Mouse (Mus musculus) large intestine, adult 2 months (tissue): ENCODE measurements around the gene Rpp14. TPM values are rescaled to one million over a fixed set of nuclear protein-coding genes. Genes with fewer than 3 reads are reported as not detected.

Experiments
- DNase-seq: peaks from one replicate; pipeline ENCODE4 v3.0.0-alpha.2; 2012; ENCODE audit warnings: low read depth, low spot score
- WGBS: fragments of 180-500 bp; shearing (Covaris S2); methylation state at CpG from one replicate; pipeline ENCODE4 v1.1.7; 2018; 5-methylcytosine and 5-hydroxymethylcytosine counted together
- polyA plus RNA-seq: library from polyadenylated mRNA; depleted of rRNA; stranded (reverse); fragments of >200 nt; gene quantifications from 2 replicates; pipeline ENCODE4 v1.2.3, GENCODE M21; 2012

Rpp14 gene
- polyA plus RNA-seq, 1 experiment: 5.7 TPM

DNA sequence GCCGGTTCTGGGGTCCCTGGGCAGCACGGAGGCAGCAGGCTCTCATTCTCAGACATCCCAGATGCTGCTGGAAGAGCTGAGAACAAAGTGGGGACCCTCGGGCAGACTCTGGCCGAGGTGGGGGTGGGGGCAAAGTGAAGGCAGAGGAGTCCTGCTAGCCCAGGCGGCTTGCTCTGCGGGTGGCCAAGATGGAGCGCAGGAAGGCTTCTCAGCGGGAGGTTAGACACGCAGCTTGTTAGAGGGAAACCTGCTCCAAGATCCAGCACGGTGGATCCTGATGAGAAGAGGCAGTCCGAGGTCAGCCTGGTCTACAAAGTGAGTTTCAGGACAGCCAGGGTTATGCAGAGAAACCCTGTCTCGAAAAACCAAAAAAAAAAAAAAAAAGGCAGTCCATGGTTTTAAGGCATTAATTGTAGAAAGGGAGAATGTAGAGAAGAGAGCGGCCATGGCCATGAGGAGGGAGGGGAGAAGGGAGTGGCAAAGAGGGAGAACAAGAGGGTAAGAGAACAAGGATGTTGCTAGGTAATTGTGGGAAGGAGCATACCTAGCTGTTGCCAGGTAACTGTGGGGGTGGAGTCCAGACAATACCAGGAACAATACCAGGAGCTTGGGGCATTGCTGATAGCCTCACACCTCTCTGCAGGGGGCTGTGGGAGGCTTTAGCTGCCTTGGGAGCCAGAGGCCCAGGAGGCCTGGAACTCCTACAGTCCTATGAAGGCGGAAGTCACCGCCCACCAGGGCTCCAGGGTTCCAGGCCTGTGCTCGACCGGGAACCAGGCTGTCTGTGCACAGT lies 25.7 kb upstream of the Rpp14 start:
- DNase-seq: no peak
- WGBS: 67% methylated on average over 17 of the region's 17 CpGs

DNA sequence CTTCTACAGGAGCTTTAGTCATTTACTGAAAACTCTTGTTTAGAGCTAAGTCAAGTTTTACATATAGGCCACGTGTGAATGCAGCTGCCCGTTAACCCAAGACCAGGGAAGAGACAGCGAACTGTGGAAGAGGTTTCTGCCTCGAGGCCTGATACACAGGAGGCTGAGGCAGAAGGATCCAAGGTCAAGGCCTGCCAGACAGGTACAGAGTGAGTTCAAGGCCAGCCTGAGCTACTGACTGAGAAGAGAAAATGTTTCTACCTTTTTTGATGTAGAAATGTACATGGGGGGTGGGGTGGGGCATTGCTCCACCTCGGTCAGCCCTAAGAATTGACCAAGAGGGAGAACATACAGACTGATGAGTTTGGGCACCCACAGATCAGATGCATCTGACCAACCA lies 24.1 kb upstream of the Rpp14 start:
- 90% methylated on average over 5 of the region's 5 CpGs for WGBS

DNA sequence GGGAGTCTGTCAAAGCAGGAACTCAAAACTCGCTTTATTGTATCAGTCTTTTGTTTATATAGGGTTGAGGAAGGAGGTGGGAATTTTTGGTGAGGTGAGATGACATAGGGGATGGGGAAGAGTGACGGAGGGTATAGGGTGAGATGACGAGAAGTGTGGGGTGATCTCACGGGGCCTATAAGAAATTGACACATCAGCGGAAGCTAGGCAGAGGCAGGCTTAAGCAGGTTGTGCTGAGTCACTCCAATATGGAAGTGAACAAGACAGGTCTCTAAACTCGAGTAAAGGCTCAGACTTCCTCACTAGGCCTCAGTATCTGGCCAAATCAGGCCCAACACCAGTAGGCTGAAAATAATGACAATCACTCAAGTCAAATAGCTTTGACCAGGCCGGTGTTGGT lies 20.2 kb upstream of the Rpp14 start:
- 90% methylated on average over 7 of the region's 7 CpGs for WGBS
- DNase-seq: no peak

More for the DNA sequence above, 24.1 kb upstream of the Rpp14 start:
- DNase-seq: no peak

DNA sequence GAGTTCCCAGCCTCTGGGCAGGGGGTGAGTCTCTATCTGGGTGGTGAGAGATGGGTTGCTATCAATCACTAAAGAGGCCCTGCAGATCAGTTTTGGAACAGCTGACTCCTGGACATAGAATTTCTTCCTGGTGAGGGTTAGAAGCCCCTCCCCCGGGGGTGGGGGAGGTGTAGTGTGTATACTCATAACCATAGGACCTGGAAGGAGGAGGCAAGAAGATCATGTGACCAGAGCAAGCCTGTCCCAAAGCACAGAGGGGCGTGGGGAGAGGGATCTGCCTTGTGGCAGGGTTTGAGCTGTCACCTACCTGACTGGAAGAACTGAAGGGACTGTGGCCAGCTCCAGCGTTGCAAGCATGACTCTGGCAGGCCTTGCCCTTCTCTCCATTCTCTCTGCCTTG lies 18.1 kb upstream of the Rpp14 start:
- WGBS: 32% methylated on average over 3 of the region's 3 CpGs
- no peak for DNase-seq

- 69% methylated on average over 3 of the region's 3 CpGs for WGBS
- DNase-seq: no peak
Observed at GRCm38 (mm10) chr14:8062537-8063301, 17.4 kb upstream of the Rpp14 start.

DNA sequence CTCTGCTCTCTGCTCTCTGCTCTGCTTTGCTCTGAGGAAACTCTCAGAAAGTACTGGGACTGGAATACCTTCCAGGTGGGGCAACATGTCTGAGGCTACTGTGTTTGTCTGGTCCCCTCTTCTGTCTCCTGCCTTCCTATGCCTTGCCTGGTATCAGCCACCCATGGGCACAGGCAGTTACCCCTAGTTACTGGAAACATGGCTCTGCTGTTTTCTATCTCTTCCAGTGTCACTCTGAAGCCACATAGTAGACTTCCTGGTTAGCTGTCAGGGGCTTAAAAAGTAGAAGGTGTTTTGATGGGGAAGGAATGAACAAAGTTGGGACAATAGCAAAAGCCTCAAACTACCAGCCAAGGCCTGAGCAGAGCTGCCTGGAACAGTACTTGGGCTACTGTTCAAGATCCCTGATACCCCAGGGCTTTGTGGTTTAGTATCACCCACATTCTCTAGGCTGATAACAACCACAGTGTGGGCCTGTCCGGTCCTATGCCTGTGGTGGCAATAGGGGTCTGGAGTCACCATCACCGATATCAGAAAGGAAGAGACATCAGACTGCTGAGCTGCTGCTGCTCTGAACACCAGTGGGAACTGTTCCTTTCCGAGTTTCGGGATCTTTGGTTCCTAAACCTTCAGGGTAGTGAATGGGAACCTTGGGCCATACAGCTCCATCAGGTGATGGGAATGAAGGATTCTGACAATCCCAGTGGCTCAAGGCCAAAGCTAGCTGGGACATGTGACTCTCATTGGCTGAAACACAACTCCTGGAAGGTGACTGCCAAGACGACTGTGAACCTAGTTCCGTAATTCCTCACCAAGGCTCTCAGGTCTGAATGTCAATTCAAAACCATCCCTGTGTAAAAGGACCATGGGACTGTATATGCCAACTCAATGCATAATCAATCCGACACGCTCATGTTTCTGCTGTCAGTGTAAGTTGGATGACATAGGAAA lies 16.1 kb upstream of the Rpp14 start:
- no peak for DNase-seq
- WGBS: 85% methylated on average over 8 of the region's 8 CpGs

DNA sequence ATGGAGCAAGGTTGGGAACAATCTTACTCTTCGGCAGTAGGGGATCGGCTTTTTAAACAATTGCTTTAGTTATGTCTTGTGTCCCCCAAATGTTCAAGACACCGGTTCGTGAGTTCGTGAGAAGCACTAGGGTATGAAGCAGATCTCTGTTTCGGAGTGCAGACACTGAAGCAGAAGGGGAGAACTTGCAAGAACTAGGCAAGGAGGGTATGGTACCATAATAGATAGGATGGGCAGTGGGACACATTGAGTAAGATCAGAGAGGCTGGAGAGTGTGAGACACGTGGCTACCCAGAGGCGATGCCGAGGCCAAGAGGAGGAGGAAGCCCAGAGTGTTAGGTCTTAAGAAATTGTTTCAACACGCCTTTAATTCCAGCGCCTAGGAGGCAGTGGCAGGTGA lies 551 bp downstream of the Rpp14 start:
- DNase-seq: no peak
- under 1% methylated on average over 11 of the region's 11 CpGs for WGBS

- 92% methylated on average over 1 of the region's 1 CpGs for WGBS
- DNase-seq: no peak
Observed at GRCm38 (mm10) chr14:8082949-8083348, 2.8 kb downstream of the Rpp14 start.

DNA sequence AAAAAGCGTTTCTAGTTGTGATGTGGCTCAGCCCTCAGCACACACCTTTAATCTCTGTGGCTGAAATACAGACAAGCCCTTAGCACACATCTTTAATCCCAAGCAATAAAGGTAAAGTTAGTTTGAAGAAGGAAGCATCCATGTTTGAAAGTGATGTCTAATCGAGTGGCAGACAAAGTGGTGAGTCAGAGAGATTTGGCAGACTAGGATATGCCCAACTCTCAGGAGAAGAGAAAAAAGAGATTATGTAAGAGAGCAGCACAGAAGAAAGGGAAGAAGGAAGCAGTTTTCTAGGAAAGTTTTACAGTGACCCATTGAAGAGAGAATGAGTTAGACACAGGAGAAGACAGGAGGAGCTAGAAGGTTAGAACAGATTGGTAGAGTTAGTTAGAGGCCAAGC lies 8.8 kb downstream of the Rpp14 start:
- DNase-seq: no peak
- 39% methylated on average over 2 of the region's 2 CpGs for WGBS

DNA sequence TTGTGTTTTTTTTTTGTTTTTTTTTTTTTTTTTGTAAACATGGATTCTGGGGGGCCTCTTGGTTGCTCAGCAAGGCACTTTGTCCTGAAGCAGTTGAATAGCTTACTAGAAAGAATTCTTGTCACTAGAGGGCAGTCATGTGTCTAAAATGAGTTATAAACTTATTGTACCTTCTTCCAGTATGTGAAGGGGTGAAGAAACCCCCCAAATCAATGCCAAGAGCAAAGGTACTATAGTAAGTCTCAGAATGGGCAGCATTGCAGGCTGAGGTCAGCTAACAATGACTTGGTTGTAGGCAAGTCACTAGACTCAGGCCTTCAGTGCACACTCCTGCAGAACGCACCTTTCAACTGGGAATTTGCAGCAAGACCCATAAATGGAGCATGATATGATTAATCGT lies 12.4 kb downstream of the Rpp14 start:
- WGBS: 80% methylated on average over 2 of the region's 2 CpGs
- no peak for DNase-seq

- WGBS: 42% methylated on average over 5 of the region's 5 CpGs
Observed at GRCm38 (mm10) chr14:8093427-8093826, 13.3 kb downstream of the Rpp14 start.

DNA sequence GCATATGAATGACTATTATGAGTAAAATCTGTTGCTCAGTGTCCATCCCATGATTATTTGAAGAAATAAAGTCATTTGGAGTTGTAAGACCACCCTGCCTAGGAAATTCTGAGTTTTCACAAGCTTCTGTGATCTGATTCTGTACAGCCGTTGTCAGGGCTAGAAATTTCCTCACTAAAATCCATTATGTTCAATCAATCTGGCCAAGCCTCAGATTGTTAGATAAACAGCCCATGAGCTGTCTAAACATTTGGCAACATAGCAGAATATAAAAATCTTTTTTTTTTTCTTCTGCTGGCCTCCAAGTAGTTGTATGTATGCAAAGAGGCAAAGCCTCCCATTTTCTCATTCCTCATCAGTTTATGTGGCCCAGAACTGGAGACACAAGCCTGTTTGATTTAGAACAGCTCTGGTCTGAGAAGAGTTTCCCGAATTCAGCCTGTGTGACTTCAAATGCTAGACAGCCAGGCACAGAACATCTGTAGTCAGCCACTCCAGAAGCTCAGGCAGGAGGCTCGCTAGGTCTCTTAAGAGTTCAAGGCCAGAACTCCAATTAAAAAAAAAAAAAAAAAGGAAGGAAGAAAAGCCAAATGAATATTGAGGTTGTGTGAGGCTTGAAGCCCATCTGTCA lies 14.9 kb downstream of the Rpp14 start:
- WGBS: 18% methylated on average over 3 of the region's 3 CpGs
- no peak for DNase-seq

More at GRCm38 (mm10) chr14:8093427-8093826, 13.3 kb downstream of the Rpp14 start:
- no peak for DNase-seq

DNA sequence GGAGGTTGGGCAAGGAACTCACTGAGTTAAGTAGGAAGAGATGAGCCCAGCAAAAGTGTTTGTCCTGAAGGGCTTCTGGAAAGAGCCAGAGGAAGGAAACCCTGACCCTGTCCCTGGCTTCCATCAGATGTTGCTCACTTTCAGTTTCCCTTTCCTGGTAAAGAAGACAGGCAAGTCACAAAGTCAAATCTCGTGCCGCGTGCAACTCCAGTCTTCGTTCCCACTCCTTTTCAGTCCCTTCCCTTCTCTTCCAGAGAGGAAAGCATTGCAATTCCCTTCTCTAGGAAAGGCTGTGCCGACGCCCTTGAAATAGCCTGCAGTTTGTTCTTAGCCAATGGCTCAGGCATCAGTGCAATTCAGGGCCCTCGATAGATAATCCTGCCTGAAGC lies 15.4 kb downstream of the Rpp14 start:
- DNase-seq: no peak
- WGBS: 5% methylated on average over 7 of the region's 7 CpGs

DNA sequence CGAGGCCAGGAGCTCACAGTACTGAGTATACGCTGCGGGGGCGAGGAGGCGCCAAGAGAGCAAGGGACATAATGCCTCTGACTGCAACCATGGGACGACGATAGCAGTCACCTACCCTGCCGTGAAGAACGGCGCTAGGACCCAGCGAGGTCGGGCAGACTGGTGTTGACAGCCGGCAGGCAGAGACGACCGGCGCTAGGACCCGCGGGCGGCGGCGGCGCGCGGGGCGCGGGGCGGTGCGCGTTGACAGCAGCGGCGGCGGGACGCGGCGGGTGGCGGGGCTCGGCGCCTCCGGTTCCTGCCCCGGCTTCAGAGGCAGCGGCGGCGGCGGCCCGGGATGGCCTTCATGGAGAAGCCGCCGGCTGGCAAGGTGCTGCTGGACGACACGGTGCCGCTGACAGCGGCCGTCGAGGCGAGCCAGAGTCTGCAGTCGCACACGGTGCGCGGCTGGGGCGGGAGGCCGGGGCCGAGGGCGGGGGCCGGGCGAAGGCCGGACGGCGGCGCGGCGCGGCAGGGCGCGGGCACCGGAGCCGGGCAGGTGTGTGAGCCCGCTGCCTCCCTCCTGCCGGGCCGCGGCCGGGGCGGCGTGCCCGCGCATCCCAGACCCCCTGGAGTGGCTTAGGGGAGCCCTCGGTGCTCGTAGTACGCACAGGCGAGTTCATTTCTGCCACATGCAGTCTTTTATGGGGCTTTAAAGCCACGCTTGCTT lies 18.0 kb downstream of the Rpp14 start, which contains the start of gene Pxk:
Gene Pxk, plus strand, starts transcription at position 234 of the 709 bp plus-strand sequence.
- WGBS: under 1% methylated on average over 89 of the region's 89 CpGs
- DNase-seq: peak; percentile 92

DNA sequence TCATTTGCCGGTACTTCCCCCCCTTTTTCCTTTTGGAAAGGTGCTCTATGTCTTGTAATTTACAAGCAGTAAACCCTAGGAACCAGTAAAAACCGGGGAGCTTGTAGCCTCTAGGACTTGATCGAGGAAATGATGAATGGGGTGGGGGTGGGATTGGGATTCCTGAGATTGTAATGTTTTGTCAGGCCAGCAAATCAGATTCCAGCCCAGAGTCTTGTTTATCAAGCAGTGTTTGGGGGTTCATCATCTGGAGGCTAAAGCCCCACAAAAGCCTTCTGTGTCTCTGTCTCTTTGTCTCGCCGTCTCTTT lies 18.5 kb downstream of the Rpp14 start:
- DNase-seq: no peak
- WGBS: under 1% methylated on average over 5 of the region's 5 CpGs

GRCm38 (mm10) chr14:8099561-8100021 lies 19.4 kb downstream of the Rpp14 start:
- 19% methylated on average over 10 of the region's 10 CpGs for WGBS
- no peak for DNase-seq

GRCm38 (mm10) chr14:8101886-8102285 lies 21.7 kb downstream of the Rpp14 start:
- DNase-seq: no peak
- 71% methylated on average over 8 of the region's 8 CpGs for WGBS

DNA sequence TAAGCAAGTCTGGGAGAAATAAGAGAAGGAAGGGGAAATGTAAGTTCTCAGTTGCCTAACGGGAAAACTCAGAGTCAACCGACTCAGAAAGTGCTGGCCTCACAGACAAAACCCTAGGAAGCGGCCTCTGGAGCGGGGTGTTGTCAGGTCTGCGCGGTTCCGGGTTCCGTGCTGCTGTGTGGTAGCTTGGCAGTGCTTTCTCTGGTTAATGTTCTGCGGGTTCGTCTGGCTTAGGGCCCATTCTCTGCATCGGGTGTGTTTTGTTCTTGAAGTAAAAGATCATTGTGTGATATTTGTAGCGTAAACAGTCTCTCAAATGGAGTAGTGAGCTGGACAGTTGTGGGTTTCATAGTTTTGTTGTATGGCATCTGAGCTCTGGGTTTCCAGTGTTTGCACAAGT lies 22.5 kb downstream of the Rpp14 start:
- DNase-seq: no peak
- WGBS: 22% methylated on average over 12 of the region's 12 CpGs

DNA sequence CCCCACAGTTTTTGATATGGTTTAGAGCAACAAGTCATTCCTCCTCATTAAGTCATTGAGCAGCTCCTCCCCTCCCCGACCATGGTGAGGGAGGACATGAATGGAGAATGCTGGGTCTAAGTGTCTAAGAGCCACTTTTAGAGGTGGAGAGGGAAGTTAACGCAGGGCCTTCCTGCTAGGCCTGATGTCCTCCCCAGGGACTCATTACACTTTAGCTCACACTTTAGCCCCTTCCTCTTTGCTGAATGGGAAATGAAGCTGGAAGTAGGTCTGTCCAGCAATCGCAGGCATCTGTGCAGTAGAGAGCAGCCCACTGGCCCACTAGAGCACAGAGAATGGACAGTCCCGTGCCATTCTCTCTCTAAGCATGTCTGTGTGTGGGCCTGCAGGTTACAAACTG lies 27.9 kb downstream of the Rpp14 start:
- DNase-seq: no peak
- 84% methylated on average over 4 of the region's 4 CpGs for WGBS
